Mouse (Mus musculus): ENCODE measurements around the gene Mrpl44. TPM values are rescaled to one million over a fixed set of nuclear protein-coding genes. Genes with fewer than 3 reads are reported as not detected.

Gene Mrpl44
- total RNA-seq, 1 experiment from 2014 or later: 59.6 TPM

- no peak for DNase-seq
Measured at GRCm38 (mm10) chr1:79762282-79763250, 13.3 kb upstream of the Mrpl44 start.

GRCm38 (mm10) chr1:79764031-79764430 is 11.8 kb upstream of the Mrpl44 start:
- DNase-seq: no peak

GRCm38 (mm10) chr1:79764483-79764882 is 11.3 kb upstream of the Mrpl44 start:
- DNase-seq: no peak

GRCm38 (mm10) chr1:79768231-79768630 is 7.6 kb upstream of the Mrpl44 start:
- DNase-seq: no peak

- no peak for DNase-seq
Measured at GRCm38 (mm10) chr1:79774164-79774780, 1.5 kb upstream of the Mrpl44 start.

GRCm38 (mm10) chr1:79778011-79778410 is 2.2 kb downstream of the Mrpl44 start:
- DNase-seq: no peak

GRCm38 (mm10) chr1:79782433-79782832 is 6.6 kb downstream of the Mrpl44 start:
- no peak for DNase-seq

- no peak for DNase-seq
Measured at GRCm38 (mm10) chr1:79786267-79786927, 10.6 kb downstream of the Mrpl44 start.

- no peak for DNase-seq
Measured at GRCm38 (mm10) chr1:79797084-79797483, 21.3 kb downstream of the Mrpl44 start.

- DNase-seq: no peak
Measured at GRCm38 (mm10) chr1:79802858-79803427, 27.1 kb downstream of the Mrpl44 start.

- no peak for DNase-seq
Measured at GRCm38 (mm10) chr1:79803614-79804013, 27.8 kb downstream of the Mrpl44 start.

GRCm38 (mm10) chr1:79806865-79807264 is 31.0 kb downstream of the Mrpl44 start:
- DNase-seq: no peak

- no peak for DNase-seq
Measured at GRCm38 (mm10) chr1:79809447-79809846, 33.6 kb downstream of the Mrpl44 start.

- DNase-seq: no peak
Measured at GRCm38 (mm10) chr1:79815446-79815845, 39.6 kb downstream of the Mrpl44 start.

GRCm38 (mm10) chr1:79819296-79819879 is 43.6 kb downstream of the Mrpl44 start:
- no peak for DNase-seq

GRCm38 (mm10) chr1:79822806-79823525 is 47.1 kb downstream of the Mrpl44 start:
- peak; percentile 47 for DNase-seq

- no peak for DNase-seq
Measured at GRCm38 (mm10) chr1:79823951-79824633, 48.3 kb downstream of the Mrpl44 start.
